Mouse (Mus musculus) MN1 (cell line): ENCODE data around the gene Olfr1371.
"Not testable (repeated sequence)": the region's sequence is repeated elsewhere in the genome, so short reads cannot be mapped to it uniquely, and the experiment has no call there.

Experiments
- DNase-seq: peaks from one replicate; pipeline ENCODE4 v3.0.0-alpha.2; 2016; ENCODE audit warnings: low spot score

Gene Olfr1371

DNA sequence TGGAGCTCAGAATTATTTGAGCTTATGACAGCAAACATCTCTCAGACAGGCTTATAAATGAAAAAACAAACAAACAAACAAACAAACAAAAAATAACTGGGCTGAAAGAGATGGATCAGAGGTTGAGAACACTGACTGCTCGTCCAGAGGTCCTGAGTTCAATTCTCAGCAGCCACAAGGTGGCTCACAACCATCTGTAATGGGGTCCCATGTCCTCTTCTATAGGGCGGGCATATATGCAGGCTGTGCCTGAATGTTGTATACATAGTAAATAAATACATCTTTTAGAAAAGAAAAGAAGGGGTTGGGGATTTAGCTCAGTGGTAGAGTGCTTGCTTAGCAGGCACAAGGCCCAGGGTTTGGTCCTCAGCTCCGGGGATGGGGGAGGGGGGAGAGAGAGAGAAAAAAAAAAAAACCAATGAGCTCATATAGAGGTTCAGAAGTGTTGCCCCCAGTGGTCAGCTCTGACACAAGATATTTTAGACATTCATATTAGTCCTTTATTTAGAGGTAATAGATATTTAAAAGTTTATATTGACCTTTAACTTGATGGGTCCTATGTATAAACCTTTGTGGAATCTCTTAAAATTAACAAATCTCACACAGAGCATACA, 12.3 kb upstream of the Olfr1371 start:
- no peak for DNase-seq

GRCm38 (mm10) chr11:52223968-52224682, 10.3 kb upstream of the Olfr1371 start:
- no peak for DNase-seq

GRCm38 (mm10) chr11:52222891-52223290, 9.1 kb upstream of the Olfr1371 start:
- DNase-seq: no peak

DNA sequence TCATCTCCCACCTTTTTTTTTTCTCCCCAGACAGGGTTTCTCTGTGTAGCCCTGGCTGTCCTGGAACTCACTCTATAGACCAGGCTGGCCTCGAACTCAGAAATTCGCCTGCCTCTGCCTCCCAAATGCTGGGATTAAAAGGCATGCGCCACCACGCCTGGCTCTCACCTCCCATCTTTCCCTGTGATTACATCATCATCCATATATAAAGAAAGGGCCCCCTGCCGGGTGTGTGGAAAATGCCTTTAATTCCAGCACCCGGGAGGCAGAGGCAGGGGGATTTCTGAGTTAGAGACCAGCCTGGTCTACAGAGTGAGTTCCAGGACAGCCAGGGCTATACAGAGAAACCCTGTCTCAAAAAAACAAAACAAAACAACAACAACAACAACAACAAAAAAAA, 8.1 kb upstream of the Olfr1371 start:
- not testable (repeated sequence) for DNase-seq

DNA sequence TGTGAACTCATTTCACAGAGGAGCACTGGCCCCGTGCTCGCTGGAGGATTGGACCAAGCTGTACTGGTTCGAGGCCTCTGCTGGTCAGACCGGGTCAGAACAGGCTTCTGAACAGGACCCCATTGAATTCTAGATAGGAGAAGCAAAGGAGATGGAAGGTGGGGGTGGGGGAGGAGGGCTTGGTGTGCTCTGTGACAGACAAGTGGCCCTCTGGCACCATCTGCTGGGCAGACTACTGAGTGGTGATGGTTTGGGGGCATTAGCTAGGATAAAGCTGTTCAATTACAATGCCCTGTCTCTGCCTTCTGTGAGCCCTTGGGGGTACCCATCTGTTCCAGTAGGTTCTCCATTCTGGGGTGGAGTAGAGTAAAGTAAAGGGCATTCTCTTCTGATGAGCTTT, 6.5 kb upstream of the Olfr1371 start:
- peak; percentile 74 for DNase-seq

DNA sequence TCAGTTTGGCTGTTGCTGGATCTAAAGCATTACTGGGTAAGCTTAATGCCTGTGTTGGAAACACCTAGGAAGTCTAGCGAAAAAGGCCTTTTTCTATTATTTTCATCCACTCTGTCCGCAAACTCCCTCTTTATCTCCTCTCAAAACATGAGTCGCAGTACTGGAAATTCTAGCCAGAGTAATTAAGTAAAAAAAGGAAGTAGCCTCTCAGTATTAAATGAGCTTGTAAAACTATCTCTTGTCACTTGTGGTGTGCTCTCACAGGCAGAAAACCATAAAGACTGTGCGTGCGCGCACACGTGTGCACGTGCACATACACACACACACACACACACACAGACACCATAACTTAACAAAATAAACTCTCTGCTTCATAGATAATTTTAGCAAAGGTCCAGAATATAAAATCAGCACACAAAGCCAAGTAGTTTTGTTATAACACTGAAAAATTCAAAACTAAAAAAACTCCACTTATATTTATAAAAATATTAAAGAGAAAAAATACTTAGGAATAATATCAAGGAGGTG, 17.2 kb downstream of the Olfr1371 start:
- not testable (repeated sequence) for DNase-seq

DNA sequence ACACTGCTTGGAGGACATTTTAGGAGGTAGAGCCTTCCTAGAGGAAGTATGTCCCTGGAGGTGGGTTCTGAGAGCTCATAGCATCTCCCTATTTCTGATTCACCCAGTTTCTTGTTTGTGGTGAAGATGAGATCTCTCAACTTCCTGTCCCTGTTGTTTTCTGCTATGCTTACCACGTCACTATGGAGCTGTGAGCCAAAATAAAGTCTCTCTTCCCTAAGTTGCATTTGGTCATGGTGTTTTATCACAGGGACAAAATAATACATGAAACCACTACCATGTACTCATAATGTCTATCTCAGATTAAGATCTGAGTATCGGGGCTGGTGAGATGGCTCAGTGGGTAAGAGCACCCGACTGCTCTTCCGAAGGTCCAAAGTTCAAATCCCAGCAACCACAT, 33.1 kb downstream of the Olfr1371 start:
- not testable (repeated sequence) for DNase-seq

- peak; percentile 13 for DNase-seq
Observed at GRCm38 (mm10) chr11:52179897-52180296, 33.9 kb downstream of the Olfr1371 start.

DNA sequence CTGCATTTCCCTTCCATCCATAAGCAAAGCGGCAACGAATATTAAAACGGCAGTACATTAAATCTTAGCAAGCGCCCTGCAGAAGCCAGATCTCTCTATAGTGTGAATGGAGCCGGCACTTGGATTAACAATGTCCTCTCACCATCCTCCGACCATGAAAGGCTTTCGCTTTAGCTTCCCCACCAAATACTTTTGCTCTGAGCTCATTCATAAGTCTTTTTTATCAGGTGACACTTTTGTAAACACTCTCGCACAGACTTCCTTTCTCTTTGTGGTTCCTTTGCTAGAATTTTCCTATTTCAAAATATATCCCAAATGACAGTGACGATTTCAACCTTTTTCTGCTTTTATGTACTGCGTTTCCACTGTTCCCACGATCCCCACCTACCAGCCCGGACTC, 45.3 kb downstream of the Olfr1371 start:
- peak; percentile 13 for DNase-seq

- DNase-seq: peak; percentile 12
Observed at GRCm38 (mm10) chr11:52167901-52168302, 45.9 kb downstream of the Olfr1371 start.

GRCm38 (mm10) chr11:52167126-52167525, 46.7 kb downstream of the Olfr1371 start:
- DNase-seq: no peak

GRCm38 (mm10) chr11:52163926-52164325, 49.9 kb downstream of the Olfr1371 start:
- no peak for DNase-seq
